Mouse (Mus musculus): ENCODE results near the gene D630023F18Rik. TPM values are rescaled to one million over a fixed set of nuclear protein-coding genes. Genes with fewer than 3 reads are reported as not detected.

D630023F18Rik gene
- polyA plus RNA-seq, 1 experiment from 2014 or later = not detected

GRCm38 (mm10) chr1:65063352-65063751 is 59.7 kb downstream of the D630023F18Rik start, which contains the start of gene Crygd:
TSS of gene Crygd (minus strand) at chr1:65063452.
- Histone ChIP-seq H3K36me3 (ENCODE audit: insufficient read depth) (no peaks in the 10 kb centered on the region), H3K4me1 (ENCODE audit: insufficient read depth) (no peaks in the 10 kb centered on the region), H3K4me2 (no peak within 1 kb of the TSS), H3K27ac (ENCODE audit: low read depth) (no peak within 1 kb of the TSS), H3K4me3 (ENCODE audit: low read depth, low read length) (no peak within 1 kb of the TSS), H3K9me3 (ENCODE audit: low read depth, low read length) (no peaks in the 10 kb centered on the region), H3K27me3 (ENCODE audit: insufficient read depth, low read length) (no peaks in the 10 kb centered on the region), H3K9ac (no peak within 1 kb of the TSS)
- ATAC-seq (ENCODE audit: insufficient read depth) (no peak), DNase-seq (no peak)
- TF ChIP-seq CTCF (IDR thresholded peaks at IDR 0.05; ENCODE audit: low read depth) = no peak
- WGBS = 85% methylated on average over 8 of the region's 8 CpGs

Other genes starting within 250 kb of the D630023F18Rik start
- 8.1 and 9.2 TPM in 2 replicates for gene Plekhm3, start 166.4 kb downstream of the D630023F18Rik start, polyA plus RNA-seq (2014; fragmentation: Nextera tagmentation; extraction: Ambion mirVana)
- gene Akr1cl, start 90.5 kb downstream of the D630023F18Rik start, polyA plus RNA-seq (2014; fragmentation: Nextera tagmentation; extraction: Ambion mirVana) = 0.17 TPM in 1 of 2 replicates, not detected in the other
- not detected in 2 replicates for gene Cryge, start 72.1 kb downstream of the D630023F18Rik start, polyA plus RNA-seq (2014; fragmentation: Nextera tagmentation; extraction: Ambion mirVana)
- gene Crygd, start 59.8 kb downstream of the D630023F18Rik start, polyA plus RNA-seq (2014; fragmentation: Nextera tagmentation; extraction: Ambion mirVana) = not detected in 2 replicates
- gene Crygc, start 49.5 kb downstream of the D630023F18Rik start, polyA plus RNA-seq (2014; fragmentation: Nextera tagmentation; extraction: Ambion mirVana) = not detected in 2 replicates
- not detected in 2 replicates for gene Crygb, start 40.9 kb downstream of the D630023F18Rik start, polyA plus RNA-seq (2014; fragmentation: Nextera tagmentation; extraction: Ambion mirVana)
- gene Cryga, start 19.8 kb downstream of the D630023F18Rik start, polyA plus RNA-seq (2014; fragmentation: Nextera tagmentation; extraction: Ambion mirVana) = not detected in 2 replicates
- not detected in 2 replicates for gene Gm28845, start 3.7 kb downstream of the D630023F18Rik start, polyA plus RNA-seq (2014; fragmentation: Nextera tagmentation; extraction: Ambion mirVana)
- gene Idh1, start 63.3 kb upstream of the D630023F18Rik start, polyA plus RNA-seq (2014; fragmentation: Nextera tagmentation; extraction: Ambion mirVana) = 113 and 114 TPM in 2 replicates
- 14.4 and 15.5 TPM in 2 replicates for gene Pikfyve, start 63.5 kb upstream of the D630023F18Rik start, polyA plus RNA-seq (2014; fragmentation: Nextera tagmentation; extraction: Ambion mirVana)
- 0.07 TPM in 1 of 2 replicates, not detected in the other for gene Pth2r, start 158.8 kb upstream of the D630023F18Rik start, polyA plus RNA-seq (2014; fragmentation: Nextera tagmentation; extraction: Ambion mirVana)